Mouse (Mus musculus) left cerebral cortex, postnatal 36 days (tissue): ENCODE results near the gene Kif6. TPM values are rescaled to one million over a fixed set of nuclear protein-coding genes. Genes with fewer than 3 reads are reported as not detected.
A peak's percentile ranks its signal among the peaks of the same experiment; 100 is the strongest.

ENCODE experiments used
- DNase-seq, 2 experiments: peaks; one replicate each; pipeline ENCODE4 v3.0.0; 2021 to 2022; ENCODE audit warnings: low spot score in 2 of 2, mixed read lengths in 1 of 2
- intact Hi-C: fragments of 180-260 bp; cut with DNase I; formaldehyde crosslinking; loops from one replicate; pipeline ENCODE4 v1.15.1; 2025
- total RNA-seq, 2 experiments: library from RNA; stranded (reverse); gene quantifications; 2 replicates each; pipeline ENCODE4 v1.2.3; 2021

Kif6 gene
- total RNA-seq, 2 experiments from 2014 or later: 1.6 to 2.1 TPM

DNA sequence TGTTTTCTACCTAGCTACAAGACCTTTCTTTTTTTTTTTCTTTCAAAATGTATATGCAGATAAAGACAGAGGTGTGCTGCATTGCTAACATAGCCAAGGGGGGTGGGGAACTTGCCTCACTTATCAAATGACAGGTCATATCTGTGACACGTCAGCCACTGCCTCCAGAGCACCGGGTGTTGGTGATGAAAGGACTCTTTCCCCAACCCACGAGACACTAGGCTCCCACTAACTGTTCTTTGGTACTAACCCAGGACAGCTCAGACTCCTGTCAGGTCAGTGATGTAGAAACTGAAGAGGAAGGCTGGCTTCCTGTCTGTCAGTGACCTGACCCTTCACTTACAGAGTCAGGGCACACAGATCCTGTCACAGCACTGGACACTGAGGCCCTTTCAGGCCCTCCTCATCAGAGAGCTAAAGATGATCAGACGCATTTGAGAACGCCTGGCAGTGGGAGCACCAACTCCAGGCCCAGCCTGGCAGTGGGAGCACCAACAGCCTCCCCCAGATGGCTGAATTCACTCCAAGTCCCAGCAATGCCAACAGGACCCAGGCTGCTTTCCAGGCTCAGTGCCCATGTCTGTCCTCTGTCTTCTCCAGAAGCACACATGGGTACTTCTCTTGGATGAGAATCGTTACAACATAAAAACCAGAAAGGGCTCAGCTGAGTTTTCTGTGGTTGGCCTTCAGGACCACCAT, 209.4 kb downstream of the Kif6 start:
- peak; percentile 28 to 39 for DNase-seq
- intact Hi-C loops: no loop called here

- DNase-seq: no peak
- intact Hi-C loops: no loop called here
Measured at GRCm38 (mm10) chr17:49824841-49825450, 210.0 kb downstream of the Kif6 start.

DNA sequence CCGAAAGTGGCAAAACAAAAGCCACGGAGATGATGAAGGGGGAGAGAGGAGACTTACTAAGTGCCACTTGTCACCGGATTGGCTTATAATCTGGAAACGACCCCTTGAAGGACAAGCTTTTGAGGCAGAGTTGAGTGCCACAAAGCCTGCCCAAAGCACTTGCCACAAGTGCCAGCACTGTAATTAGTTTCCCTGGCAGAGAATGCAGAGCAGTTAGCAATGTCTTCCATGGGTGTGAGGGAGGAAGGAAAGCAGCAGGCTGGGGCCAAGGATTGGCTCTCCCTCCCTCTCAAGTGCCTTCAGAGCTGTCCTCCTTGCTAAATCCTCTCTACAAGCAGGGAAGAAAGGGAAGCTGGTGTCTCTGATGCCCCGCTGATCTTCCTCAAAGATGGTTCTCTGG, 210.9 kb downstream of the Kif6 start:
- DNase-seq: no peak
- intact Hi-C loops: no loop called here

DNA sequence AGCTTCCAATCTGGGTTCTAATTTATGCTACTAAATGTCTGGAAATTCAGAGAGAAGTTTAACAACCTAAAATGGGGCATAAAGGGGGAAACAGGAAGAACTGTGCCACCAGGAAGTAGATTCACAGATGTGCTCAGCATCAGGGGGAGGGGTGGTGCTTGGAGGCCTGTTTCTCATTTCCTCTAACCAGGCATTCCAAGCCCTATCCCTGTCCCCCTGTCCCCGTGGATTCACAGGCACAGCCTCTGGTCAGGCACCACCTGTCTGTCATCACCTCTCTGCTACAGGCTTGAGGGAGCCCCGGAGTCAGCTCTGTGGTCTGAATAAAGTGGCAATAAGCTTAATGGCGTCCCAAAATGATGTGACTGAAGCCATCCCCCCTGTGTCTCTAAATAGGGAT, 216.8 kb downstream of the Kif6 start:
- no peak for DNase-seq
- intact Hi-C loops: no loop called here

- intact Hi-C loops: no loop called here
- DNase-seq: no peak
Measured at GRCm38 (mm10) chr17:49834044-49834545, 219.2 kb downstream of the Kif6 start.

DNA sequence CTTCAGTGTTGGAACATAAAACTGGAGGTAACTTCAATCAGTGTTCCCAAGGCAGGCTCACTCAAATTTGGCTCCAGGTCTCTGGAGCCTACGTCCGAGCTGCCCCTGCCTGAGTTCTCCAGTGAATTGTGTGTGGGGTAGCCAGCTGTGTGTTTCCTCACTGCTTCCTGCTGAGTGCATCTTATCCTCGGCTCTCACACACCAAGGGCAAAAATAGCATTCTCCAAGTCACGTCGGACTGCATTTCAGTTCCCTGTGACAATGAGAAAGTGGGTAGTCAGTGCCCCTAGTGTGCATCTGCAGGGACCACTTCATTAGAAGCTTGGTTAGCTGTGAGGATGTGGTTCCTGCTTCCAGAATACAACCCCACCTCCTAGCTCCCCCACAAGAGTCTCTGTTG, 222.5 kb downstream of the Kif6 start:
- DNase-seq: no peak
- intact Hi-C loops: no loop called here

DNA sequence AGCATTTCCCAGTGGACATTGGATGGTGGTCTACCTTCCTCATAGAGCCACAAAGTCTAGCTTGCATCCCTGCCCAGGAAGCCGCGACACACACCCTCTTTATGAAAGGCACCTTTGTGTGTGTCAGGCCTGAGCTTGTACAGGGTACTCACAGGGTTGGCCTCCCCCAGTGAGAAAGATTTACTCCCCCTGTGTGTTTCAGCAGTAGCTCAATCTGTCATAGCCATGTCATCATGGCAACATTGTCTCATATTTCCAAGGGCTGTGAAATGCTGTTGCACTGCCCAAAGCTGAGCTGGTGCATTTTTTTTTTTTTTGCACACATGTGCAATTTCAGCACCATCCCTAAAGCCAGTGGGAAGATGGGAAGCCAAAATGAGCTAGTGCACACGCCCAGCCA, 224.3 kb downstream of the Kif6 start:
- intact Hi-C loops: no loop called here
- no peak for DNase-seq

DNA sequence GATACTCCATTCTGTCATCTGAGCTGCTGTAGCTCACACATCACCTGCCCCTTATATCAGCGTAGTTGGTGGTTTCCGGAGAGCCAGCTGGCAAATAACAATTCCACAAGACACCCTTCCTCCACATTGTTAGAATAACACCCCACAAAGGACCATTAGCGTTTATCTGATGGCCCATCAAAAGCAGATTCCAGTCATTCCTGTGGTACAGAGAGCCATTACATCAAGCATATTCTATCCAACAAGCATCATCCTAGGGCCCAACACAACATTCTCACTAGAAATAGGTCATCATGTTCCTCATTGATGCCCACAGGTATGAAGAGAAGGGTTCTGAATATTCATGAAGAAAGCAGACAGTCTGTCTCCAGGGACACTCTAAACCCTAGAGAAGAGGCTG, 236.3 kb downstream of the Kif6 start:
- no peak for DNase-seq
- intact Hi-C loops: no loop called here

DNA sequence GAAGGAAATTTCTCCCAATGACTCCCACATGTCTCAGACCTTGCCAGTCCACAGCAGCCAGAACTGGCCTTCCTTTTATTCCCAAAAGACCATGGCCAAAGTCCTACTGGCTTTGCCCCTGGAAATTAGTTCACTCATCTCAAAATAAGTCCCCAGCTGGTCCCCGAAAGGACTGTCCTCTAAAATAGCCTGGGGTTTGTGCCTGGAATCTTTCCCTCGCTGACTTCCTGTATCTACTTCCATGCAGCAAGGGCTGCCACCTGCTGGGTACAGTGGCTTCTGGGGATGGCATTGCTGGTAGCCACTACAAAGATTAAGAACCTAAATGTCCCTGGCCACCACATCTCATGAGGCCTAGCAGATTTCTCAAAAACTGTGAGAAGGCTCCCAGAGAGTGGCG, 237.2 kb downstream of the Kif6 start:
- peak in 1 of 2 experiments; percentile 30 for DNase-seq
- intact Hi-C loops: no loop called here

- DNase-seq: no peak
- intact Hi-C loops: no loop called here
Measured at GRCm38 (mm10) chr17:49855785-49856184, 240.8 kb downstream of the Kif6 start.

DNA sequence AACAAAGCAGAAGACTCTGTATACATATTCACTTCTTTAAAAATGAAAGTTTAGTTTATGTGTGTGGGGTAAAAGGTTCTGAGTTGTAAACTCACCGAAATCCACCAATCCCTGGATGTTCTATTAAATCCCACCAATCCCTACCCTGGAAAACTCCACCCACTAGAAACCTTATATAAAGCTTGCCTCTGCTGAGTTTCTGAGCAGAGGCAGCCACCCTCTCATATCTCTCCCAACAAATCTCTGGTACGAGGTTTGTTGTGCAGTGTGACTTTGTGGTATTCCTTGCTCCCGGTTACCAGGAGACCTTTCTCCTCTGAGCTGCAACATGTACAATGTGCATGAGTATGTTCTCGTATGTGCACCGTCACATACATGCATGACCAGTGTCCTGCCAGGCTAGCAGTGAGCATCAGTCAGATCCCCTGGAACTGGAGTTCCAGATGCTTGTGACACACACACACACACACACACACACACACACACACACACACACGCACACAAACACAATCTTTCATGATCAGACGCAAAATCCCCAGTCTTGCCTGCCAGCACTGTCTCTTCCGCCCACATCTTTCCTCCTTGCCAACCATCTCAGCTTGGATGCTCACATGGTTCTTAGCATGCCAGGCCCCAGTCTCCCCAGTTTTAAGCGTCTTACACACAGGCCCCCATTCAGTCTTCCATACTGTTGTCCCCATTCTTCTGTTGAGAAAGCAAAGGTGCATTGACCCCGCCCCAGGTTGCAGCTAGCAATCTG, 245.3 kb downstream of the Kif6 start:
- intact Hi-C loops: no loop called here
- DNase-seq: peak in 1 of 2 experiments; percentile 29

- DNase-seq: no peak
- intact Hi-C loops: no loop called here
Measured at GRCm38 (mm10) chr17:49863597-49863996, 248.7 kb downstream of the Kif6 start.

- DNase-seq: no peak
- intact Hi-C loops: no loop called here
Measured at GRCm38 (mm10) chr17:49865604-49866003, 250.7 kb downstream of the Kif6 start.

DNA sequence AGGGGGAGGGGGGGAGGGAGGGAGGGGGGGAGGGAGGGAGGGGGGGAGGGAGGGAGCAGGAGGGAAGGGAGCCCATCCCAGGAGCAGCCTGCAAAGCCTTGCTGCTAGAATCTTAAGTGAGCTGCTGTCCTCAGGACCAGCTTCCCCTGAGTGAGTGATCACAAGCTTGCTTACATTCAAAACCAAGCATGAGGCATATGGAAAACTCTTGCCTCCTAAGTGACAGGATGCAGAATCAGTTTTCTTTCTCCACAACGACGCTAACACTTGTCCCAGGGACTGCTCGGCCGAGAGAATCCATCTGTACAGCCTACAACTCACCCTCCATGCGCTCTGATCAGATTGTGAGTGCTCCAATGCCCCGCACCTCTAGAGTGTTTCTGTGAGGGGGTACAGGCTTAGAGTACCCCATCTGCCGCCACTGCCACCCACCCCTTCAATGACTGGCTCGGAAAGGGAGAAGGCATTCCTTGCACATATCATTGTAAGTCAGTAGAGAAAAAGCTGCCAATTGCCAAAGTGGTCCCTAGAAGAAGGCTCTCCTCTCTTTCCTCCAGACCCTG, 251.8 kb downstream of the Kif6 start:
- DNase-seq: no peak
- intact Hi-C loops: no loop called here

- intact Hi-C loops: no loop called here
- DNase-seq: no peak
Measured at GRCm38 (mm10) chr17:49867321-49868137, 252.6 kb downstream of the Kif6 start.

GRCm38 (mm10) chr17:49869246-49869645, 254.3 kb downstream of the Kif6 start:
- no peak for DNase-seq
- intact Hi-C loops: no loop called here

DNA sequence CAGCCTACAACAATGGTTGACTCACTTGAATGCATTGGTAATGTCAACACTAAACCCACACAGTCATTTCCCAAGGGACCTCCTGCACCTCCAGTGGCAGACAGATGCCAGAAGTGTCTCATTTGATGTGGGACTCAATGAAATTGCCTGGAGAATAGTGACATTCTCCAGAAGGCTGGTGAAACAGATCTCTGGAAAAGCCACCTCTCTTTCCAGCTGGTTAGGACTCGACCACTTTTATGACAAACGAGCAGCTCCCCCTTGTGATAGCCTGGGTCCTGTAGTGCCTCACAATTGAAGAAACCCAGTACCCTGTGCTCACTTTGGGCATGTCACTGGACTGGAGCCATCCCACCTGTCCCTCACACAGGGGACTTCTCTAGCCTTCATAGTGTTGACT, 257.4 kb downstream of the Kif6 start:
- intact Hi-C loops: no loop called here
- DNase-seq: no peak

DNA sequence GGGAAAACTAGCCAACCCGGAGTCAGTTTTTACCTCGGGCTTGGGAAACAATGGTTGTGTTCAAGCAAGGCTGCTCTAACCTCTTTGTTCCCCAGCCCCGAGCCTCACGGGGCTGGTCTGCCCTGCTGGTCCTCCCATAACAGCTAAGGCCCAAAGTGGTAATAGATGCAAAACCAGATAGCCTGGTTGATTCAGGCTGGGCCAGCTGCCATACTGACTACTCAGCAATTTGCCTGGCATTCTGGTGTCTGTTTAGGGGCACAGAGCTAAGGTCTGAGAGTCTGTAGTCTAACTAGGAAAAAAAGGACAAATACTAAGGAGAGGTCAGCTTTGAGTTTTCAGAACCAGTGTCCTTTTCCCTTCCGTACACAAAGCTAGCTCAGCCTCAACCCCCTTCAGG, 259.8 kb downstream of the Kif6 start:
- no peak for DNase-seq
- intact Hi-C loops: no loop called here

DNA sequence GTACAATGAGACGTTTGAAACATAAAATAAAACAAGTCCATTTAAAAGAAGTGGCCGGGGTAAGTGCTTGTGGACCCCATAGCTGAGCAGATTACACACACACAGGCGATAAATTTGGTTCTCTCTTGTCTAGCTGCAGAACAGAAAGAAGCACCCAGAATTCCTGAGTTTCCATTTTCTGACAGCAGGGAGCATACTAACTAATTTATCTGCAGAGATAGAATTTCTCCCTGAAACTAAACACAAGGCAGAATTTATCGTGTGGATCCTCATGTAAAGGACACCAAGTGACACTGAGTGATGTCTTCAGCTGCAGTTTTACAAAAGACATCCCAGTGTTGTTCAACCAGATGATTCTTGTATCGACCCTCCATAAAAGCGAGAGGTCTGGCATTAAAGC, 260.5 kb downstream of the Kif6 start:
- no peak for DNase-seq
- intact Hi-C loops: no loop called here
